Mouse (Mus musculus): ENCODE measurements around the gene Gm21188. TPM values are rescaled to one million over a fixed set of nuclear protein-coding genes. Genes with fewer than 3 reads are reported as not detected.
"Not testable (repeated sequence)": the region's sequence is repeated elsewhere in the genome, so short reads cannot be mapped to it uniquely, and the experiment has no call there.

Gm21188 gene
- polyA plus RNA-seq, 1 experiment from 2014 or later, result not detected

- H3K9ac ChIP-seq (ENCODE audit: low read length), result not testable (repeated sequence)
Observed at GRCm38 (mm10) chr13:120062903-120063302, 10.9 kb upstream of the Gm21188 start.

GRCm38 (mm10) chr13:120048608-120049007 lies 3.4 kb downstream of the Gm21188 start:
- not testable (repeated sequence) for H3K4me2 ChIP-seq (replicated peaks; ENCODE audit: low read depth); H3K4me3 ChIP-seq (ENCODE audit: low read depth, low read length); H3K27me3 ChIP-seq (ENCODE audit: control insufficient read depth, insufficient read depth, low read length); H3K27ac ChIP-seq (replicated peaks); H3K36me3 ChIP-seq (ENCODE audit: control insufficient read depth, insufficient read depth, low read length); H3K4me1 ChIP-seq (replicated peaks; ENCODE audit: control insufficient read depth, insufficient read depth); DNase-seq (ENCODE audit: low spot score); ATAC-seq (ENCODE audit: low FRiP score, low TSS enrichment); H3K9me3 ChIP-seq (ENCODE audit: control insufficient read depth, low read length); H3K9ac ChIP-seq (ENCODE audit: low read length)
- no CpG with 5 or more reads among the region's 5 CpGs for WGBS

More at GRCm38 (mm10) chr13:120062903-120063302, 10.9 kb upstream of the Gm21188 start:
- H3K9me3 ChIP-seq (ENCODE audit: control insufficient read depth, low read length); DNase-seq (ENCODE audit: low spot score); H3K4me1 ChIP-seq (replicated peaks; ENCODE audit: control insufficient read depth, insufficient read depth); H3K4me3 ChIP-seq (ENCODE audit: low read depth, low read length); ATAC-seq (ENCODE audit: low FRiP score, low TSS enrichment); H3K36me3 ChIP-seq (ENCODE audit: control insufficient read depth, insufficient read depth, low read length); H3K27me3 ChIP-seq (ENCODE audit: control insufficient read depth, insufficient read depth, low read length); H3K27ac ChIP-seq (replicated peaks); H3K4me2 ChIP-seq (replicated peaks; ENCODE audit: low read depth): not testable (repeated sequence)
- WGBS, result no CpG with 5 or more reads among the region's 4 CpGs

- H3K27ac ChIP-seq (replicated peaks); H3K27me3 ChIP-seq (ENCODE audit: control insufficient read depth, insufficient read depth, low read length); H3K9me3 ChIP-seq (ENCODE audit: control insufficient read depth, low read length); H3K9ac ChIP-seq (ENCODE audit: low read length); ATAC-seq (ENCODE audit: low FRiP score, low TSS enrichment); DNase-seq (ENCODE audit: low spot score); H3K36me3 ChIP-seq (ENCODE audit: control insufficient read depth, insufficient read depth, low read length); H3K4me3 ChIP-seq (ENCODE audit: low read depth, low read length); H3K4me1 ChIP-seq (replicated peaks; ENCODE audit: control insufficient read depth, insufficient read depth); H3K4me2 ChIP-seq (replicated peaks; ENCODE audit: low read depth): not testable (repeated sequence)
- WGBS, result no CpG with 5 or more reads among the region's 2 CpGs
Observed at GRCm38 (mm10) chr13:120048186-120048585, 3.8 kb downstream of the Gm21188 start.

- DNase-seq (ENCODE audit: low spot score); H3K4me1 ChIP-seq (replicated peaks; ENCODE audit: control insufficient read depth, insufficient read depth); H3K4me3 ChIP-seq (ENCODE audit: low read depth, low read length); H3K36me3 ChIP-seq (ENCODE audit: control insufficient read depth, insufficient read depth, low read length); H3K9me3 ChIP-seq (ENCODE audit: control insufficient read depth, low read length); H3K4me2 ChIP-seq (replicated peaks; ENCODE audit: low read depth); H3K9ac ChIP-seq (ENCODE audit: low read length); H3K27me3 ChIP-seq (ENCODE audit: control insufficient read depth, insufficient read depth, low read length); H3K27ac ChIP-seq (replicated peaks): not testable (repeated sequence)
- ATAC-seq (ENCODE audit: low FRiP score, low TSS enrichment), result peak; percentile 35; the same call in 1 of the 2 replicates
- 3% methylated on average over 7 of the region's 40 CpGs for WGBS
Observed at GRCm38 (mm10) chr13:120046422-120047209, 5.4 kb downstream of the Gm21188 start.

GRCm38 (mm10) chr13:120041145-120041544 lies 10.8 kb downstream of the Gm21188 start:
- no CpG with 5 or more reads among the region's 1 CpGs for WGBS
- not testable (repeated sequence) for DNase-seq (ENCODE audit: low spot score); H3K27me3 ChIP-seq (ENCODE audit: control insufficient read depth, insufficient read depth, low read length)

GRCm38 (mm10) chr13:120037881-120038280 lies 14.1 kb downstream of the Gm21188 start:
- not testable (repeated sequence) for DNase-seq (ENCODE audit: low spot score); ATAC-seq (ENCODE audit: low FRiP score, low TSS enrichment)

More at GRCm38 (mm10) chr13:120041145-120041544, 10.8 kb downstream of the Gm21188 start:
- H3K27ac ChIP-seq (replicated peaks); H3K9me3 ChIP-seq (ENCODE audit: control insufficient read depth, low read length); H3K9ac ChIP-seq (ENCODE audit: low read length); H3K4me3 ChIP-seq (ENCODE audit: low read depth, low read length); H3K36me3 ChIP-seq (ENCODE audit: control insufficient read depth, insufficient read depth, low read length); H3K4me1 ChIP-seq (replicated peaks; ENCODE audit: control insufficient read depth, insufficient read depth); ATAC-seq (ENCODE audit: low FRiP score, low TSS enrichment); H3K4me2 ChIP-seq (replicated peaks; ENCODE audit: low read depth): not testable (repeated sequence)
- peak; percentile 55 for TF ChIP-seq CTCF (IDR thresholded peaks at IDR 0.05; ENCODE audit: low read depth)

GRCm38 (mm10) chr13:120036577-120037115 lies 15.3 kb downstream of the Gm21188 start:
- H3K36me3 ChIP-seq (ENCODE audit: control insufficient read depth, insufficient read depth, low read length); H3K27ac ChIP-seq (replicated peaks); H3K9ac ChIP-seq (ENCODE audit: low read length); ATAC-seq (ENCODE audit: low FRiP score, low TSS enrichment); H3K4me2 ChIP-seq (replicated peaks; ENCODE audit: low read depth); H3K4me1 ChIP-seq (replicated peaks; ENCODE audit: control insufficient read depth, insufficient read depth); H3K4me3 ChIP-seq (ENCODE audit: low read depth, low read length); DNase-seq (ENCODE audit: low spot score); H3K9me3 ChIP-seq (ENCODE audit: control insufficient read depth, low read length); H3K27me3 ChIP-seq (ENCODE audit: control insufficient read depth, insufficient read depth, low read length): not testable (repeated sequence)
- WGBS, result 3% methylated on average over 24 of the region's 25 CpGs

More at GRCm38 (mm10) chr13:120037881-120038280, 14.1 kb downstream of the Gm21188 start:
- H3K4me2 ChIP-seq (replicated peaks; ENCODE audit: low read depth); H3K4me1 ChIP-seq (replicated peaks; ENCODE audit: control insufficient read depth, insufficient read depth); H3K9ac ChIP-seq (ENCODE audit: low read length); H3K9me3 ChIP-seq (ENCODE audit: control insufficient read depth, low read length); H3K27me3 ChIP-seq (ENCODE audit: control insufficient read depth, insufficient read depth, low read length); H3K36me3 ChIP-seq (ENCODE audit: control insufficient read depth, insufficient read depth, low read length); H3K27ac ChIP-seq (replicated peaks); H3K4me3 ChIP-seq (ENCODE audit: low read depth, low read length): not testable (repeated sequence)
- 5% methylated on average over 6 of the region's 6 CpGs for WGBS

- WGBS, result 0% methylated on average over 8 of the region's 18 CpGs
- ATAC-seq (ENCODE audit: low FRiP score, low TSS enrichment); H3K9ac ChIP-seq (ENCODE audit: low read length); DNase-seq (ENCODE audit: low spot score); H3K4me2 ChIP-seq (replicated peaks; ENCODE audit: low read depth); H3K9me3 ChIP-seq (ENCODE audit: control insufficient read depth, low read length); H3K36me3 ChIP-seq (ENCODE audit: control insufficient read depth, insufficient read depth, low read length); H3K4me1 ChIP-seq (replicated peaks; ENCODE audit: control insufficient read depth, insufficient read depth); H3K4me3 ChIP-seq (ENCODE audit: low read depth, low read length); H3K27ac ChIP-seq (replicated peaks); H3K27me3 ChIP-seq (ENCODE audit: control insufficient read depth, insufficient read depth, low read length): not testable (repeated sequence)
Observed at GRCm38 (mm10) chr13:120035151-120035550, 16.8 kb downstream of the Gm21188 start.

- H3K27me3 ChIP-seq (ENCODE audit: control insufficient read depth, insufficient read depth, low read length); H3K36me3 ChIP-seq (ENCODE audit: control insufficient read depth, insufficient read depth, low read length); DNase-seq (ENCODE audit: low spot score); H3K27ac ChIP-seq (replicated peaks); H3K4me2 ChIP-seq (replicated peaks; ENCODE audit: low read depth); H3K4me3 ChIP-seq (ENCODE audit: low read depth, low read length); H3K4me1 ChIP-seq (replicated peaks; ENCODE audit: control insufficient read depth, insufficient read depth); H3K9me3 ChIP-seq (ENCODE audit: control insufficient read depth, low read length); H3K9ac ChIP-seq (ENCODE audit: low read length): not testable (repeated sequence)
- 3% methylated on average over 3 of the region's 10 CpGs for WGBS
- peak; percentile 38; the same call in 1 of the 2 replicates for ATAC-seq (ENCODE audit: low FRiP score, low TSS enrichment)
Observed at GRCm38 (mm10) chr13:120034637-120035036, 17.4 kb downstream of the Gm21188 start.
